Mouse (Mus musculus): ENCODE measurements around the gene Mcam. TPM values are rescaled to one million over a fixed set of nuclear protein-coding genes. Genes with fewer than 3 reads are reported as not detected.
A peak's percentile ranks its signal among the peaks of the same experiment; 100 is the strongest.

Mcam gene
- polyA plus RNA-seq, 1 experiment = 12.7 TPM

GRCm38 (mm10) chr9:44175957-44176356, 41.7 kb downstream of the Mcam start:
- H3K4me3 ChIP-seq (ENCODE audit: extremely low read depth, insufficient read depth, insufficient read length) = no peak overlapping the region

GRCm38 (mm10) chr9:44177405-44177804, 43.1 kb downstream of the Mcam start:
- WGBS = 62% methylated on average over 2 of the region's 2 CpGs
- DNase-seq (ENCODE audit: low read depth in 1 of 2, low spot score in 2 of 2) = no peak
- H3K27ac ChIP-seq (ENCODE audit: insufficient read depth, low read length) = no peak overlapping the region

More at GRCm38 (mm10) chr9:44175957-44176356, 41.7 kb downstream of the Mcam start:
- no peak for DNase-seq (ENCODE audit: low read depth in 1 of 2, low spot score in 2 of 2)
- peaks cover 18% of the 10 kb centered on the region for H3K4me1 ChIP-seq (ENCODE audit: control insufficient read depth, insufficient read depth, insufficient read length)
- H3K27ac ChIP-seq (ENCODE audit: insufficient read depth, low read length) = peak overlapping the region; percentile 4; the same call in 1 of the 2 replicates
- no peak for TF ChIP-seq POLR2A (IDR thresholded peaks at IDR 0.05; ENCODE audit: low read depth, low read length)
- no peak for TF ChIP-seq CTCF (IDR thresholded peaks at IDR 0.05; ENCODE audit: extremely low read depth, insufficient read depth, insufficient read length, insufficient replicate concordance)
- peaks cover 13% of the 10 kb centered on the region for H3K36me3 ChIP-seq (ENCODE audit: control insufficient read depth, insufficient read depth, low read length)
- 3% methylated on average over 1 of the region's 1 CpGs for WGBS
- no peaks in the 10 kb centered on the region for H3K27me3 ChIP-seq (ENCODE audit: control insufficient read depth, insufficient read depth, low read length)

GRCm38 (mm10) chr9:44178389-44178788, 44.1 kb downstream of the Mcam start:
- Histone ChIP-seq H3K4me1 (ENCODE audit: control insufficient read depth, insufficient read depth, insufficient read length) (peaks cover 21% of the 10 kb centered on the region), H3K4me3 (ENCODE audit: extremely low read depth, insufficient read depth, insufficient read length) (no peak overlapping the region), H3K27ac (ENCODE audit: insufficient read depth, low read length) (no peak overlapping the region), H3K36me3 (ENCODE audit: control insufficient read depth, insufficient read depth, low read length) (no peaks in the 10 kb centered on the region; the same call in 1 of the 2 replicates), H3K27me3 (ENCODE audit: control insufficient read depth, insufficient read depth, low read length) (no peaks in the 10 kb centered on the region)
- DNase-seq (ENCODE audit: low read depth in 1 of 2, low spot score in 2 of 2) = no peak
- TF ChIP-seq POLR2A (IDR thresholded peaks at IDR 0.05; ENCODE audit: low read depth, low read length) (no peak), CTCF (IDR thresholded peaks at IDR 0.05; ENCODE audit: extremely low read depth, insufficient read depth, insufficient read length, insufficient replicate concordance) (no peak)
- WGBS = 95% methylated on average over 14 of the region's 14 CpGs

More at GRCm38 (mm10) chr9:44177405-44177804, 43.1 kb downstream of the Mcam start:
- TF ChIP-seq CTCF (IDR thresholded peaks at IDR 0.05; ENCODE audit: extremely low read depth, insufficient read depth, insufficient read length, insufficient replicate concordance) (no peak), POLR2A (IDR thresholded peaks at IDR 0.05; ENCODE audit: low read depth, low read length) (no peak)
- Histone ChIP-seq H3K4me1 (ENCODE audit: control insufficient read depth, insufficient read depth, insufficient read length) (peaks cover 21% of the 10 kb centered on the region), H3K36me3 (ENCODE audit: control insufficient read depth, insufficient read depth, low read length) (peaks cover 8% of the 10 kb centered on the region), H3K4me3 (ENCODE audit: extremely low read depth, insufficient read depth, insufficient read length) (no peak overlapping the region), H3K27me3 (ENCODE audit: control insufficient read depth, insufficient read depth, low read length) (no peaks in the 10 kb centered on the region)

- DNase-seq (ENCODE audit: low read depth in 1 of 2, low spot score in 2 of 2) = no peak
- H3K36me3 ChIP-seq (ENCODE audit: control insufficient read depth, insufficient read depth, low read length) = no peaks in the 10 kb centered on the region; the same call in 1 of the 2 replicates
- no peak for TF ChIP-seq POLR2A (IDR thresholded peaks at IDR 0.05; ENCODE audit: low read depth, low read length)
- TF ChIP-seq CTCF (IDR thresholded peaks at IDR 0.05; ENCODE audit: extremely low read depth, insufficient read depth, insufficient read length, insufficient replicate concordance) = no peak
- no peaks in the 10 kb centered on the region for H3K27me3 ChIP-seq (ENCODE audit: control insufficient read depth, insufficient read depth, low read length)
- H3K4me3 ChIP-seq (ENCODE audit: extremely low read depth, insufficient read depth, insufficient read length) = no peak overlapping the region
- 97% methylated on average over 12 of the region's 12 CpGs for WGBS
- H3K4me1 ChIP-seq (ENCODE audit: control insufficient read depth, insufficient read depth, insufficient read length) = peaks cover 21% of the 10 kb centered on the region
- H3K27ac ChIP-seq (ENCODE audit: insufficient read depth, low read length) = no peak overlapping the region
Measured at GRCm38 (mm10) chr9:44178811-44179210, 44.5 kb downstream of the Mcam start.

- no peak for TF ChIP-seq POLR2A (IDR thresholded peaks at IDR 0.05; ENCODE audit: low read depth, low read length)
- no peak for TF ChIP-seq CTCF (IDR thresholded peaks at IDR 0.05; ENCODE audit: extremely low read depth, insufficient read depth, insufficient read length, insufficient replicate concordance)
- Histone ChIP-seq H3K36me3 (ENCODE audit: control insufficient read depth, insufficient read depth, low read length) (peaks cover 1% of the 10 kb centered on the region; the same call in 1 of the 2 replicates), H3K4me3 (ENCODE audit: extremely low read depth, insufficient read depth, insufficient read length) (no peak overlapping the region), H3K27ac (ENCODE audit: insufficient read depth, low read length) (no peak overlapping the region; the same call in 1 of the 2 replicates), H3K4me1 (ENCODE audit: control insufficient read depth, insufficient read depth, insufficient read length) (peaks cover 12% of the 10 kb centered on the region), H3K27me3 (ENCODE audit: control insufficient read depth, insufficient read depth, low read length) (no peaks in the 10 kb centered on the region)
- 32% methylated on average over 5 of the region's 5 CpGs for WGBS
- no peak for DNase-seq (ENCODE audit: low read depth in 1 of 2, low spot score in 2 of 2)
Measured at GRCm38 (mm10) chr9:44181537-44181936, 47.3 kb downstream of the Mcam start.

GRCm38 (mm10) chr9:44182260-44182659, 48.0 kb downstream of the Mcam start:
- 75% methylated on average over 3 of the region's 3 CpGs for WGBS
- Histone ChIP-seq H3K27ac (ENCODE audit: insufficient read depth, low read length) (no peak overlapping the region), H3K4me1 (ENCODE audit: control insufficient read depth, insufficient read depth, insufficient read length) (peaks cover 6% of the 10 kb centered on the region), H3K27me3 (ENCODE audit: control insufficient read depth, insufficient read depth, low read length) (no peaks in the 10 kb centered on the region), H3K4me3 (ENCODE audit: extremely low read depth, insufficient read depth, insufficient read length) (no peak overlapping the region), H3K36me3 (ENCODE audit: control insufficient read depth, insufficient read depth, low read length) (peaks cover 1% of the 10 kb centered on the region; the same call in 1 of the 2 replicates)
- DNase-seq (ENCODE audit: low read depth in 1 of 2, low spot score in 2 of 2) = peak; percentile 25 to 41
- TF ChIP-seq CTCF (IDR thresholded peaks at IDR 0.05; ENCODE audit: extremely low read depth, insufficient read depth, insufficient read length, insufficient replicate concordance) (no peak), POLR2A (IDR thresholded peaks at IDR 0.05; ENCODE audit: low read depth, low read length) (no peak)

GRCm38 (mm10) chr9:44188223-44188622, 54.0 kb downstream of the Mcam start:
- no peak overlapping the region for H3K27ac ChIP-seq (ENCODE audit: insufficient read depth, low read length)
- TF ChIP-seq CTCF (IDR thresholded peaks at IDR 0.05; ENCODE audit: extremely low read depth, insufficient read depth, insufficient read length, insufficient replicate concordance) = no peak
- TF ChIP-seq POLR2A (IDR thresholded peaks at IDR 0.05; ENCODE audit: low read depth, low read length) = no peak

More at GRCm38 (mm10) chr9:44188223-44188622, 54.0 kb downstream of the Mcam start:
- Histone ChIP-seq H3K4me1 (ENCODE audit: control insufficient read depth, insufficient read depth, insufficient read length) (peaks cover 4% of the 10 kb centered on the region; the same call in 1 of the 2 replicates), H3K36me3 (ENCODE audit: control insufficient read depth, insufficient read depth, low read length) (peaks cover 1% of the 10 kb centered on the region; the same call in 1 of the 2 replicates), H3K27me3 (ENCODE audit: control insufficient read depth, insufficient read depth, low read length) (no peaks in the 10 kb centered on the region), H3K4me3 (ENCODE audit: extremely low read depth, insufficient read depth, insufficient read length) (no peak overlapping the region)
- 91% methylated on average over 12 of the region's 12 CpGs for WGBS
- no peak for DNase-seq (ENCODE audit: low read depth in 1 of 2, low spot score in 2 of 2)

All from spleen, adult 2 months (tissue).